Mouse (Mus musculus) C2C12 (cell line): ENCODE measurements around the gene Wt1.

Experiments
- CTCF ChIP-seq: IDR thresholded peaks from one replicate; pipeline ENCODE4 v1.5.1; 2011; ENCODE audit not compliant: control insufficient read depth, insufficient read depth, insufficient read length
- MYOG ChIP-seq: IDR thresholded peaks from one replicate; pipeline ENCODE4 v1.6.1; 2011; ENCODE audit not compliant: control insufficient read depth, insufficient read length; ENCODE audit errors: extremely low read depth
- USF1 ChIP-seq: IDR thresholded peaks from one replicate; pipeline ENCODE4 v1.6.1; 2011; ENCODE audit warnings: low read depth, mild to moderate bottlenecking, control low read depth, moderate library complexity

- TF ChIP-seq MYOG (no peak), CTCF (no peak), USF1 (no peak)
Observed at GRCm38 (mm10) chr2:105082256-105082790, 44.0 kb upstream of the Wt1 start.
